Mouse (Mus musculus) heart, adult 2 months (tissue): ENCODE results near the gene Lmbr1l.

ENCODE experiments used
- CTCF ChIP-seq: fragments of 200-600 bp; IDR thresholded peaks from 2 replicates; pipeline ENCODE4 v1.8.1; 2022; ENCODE audit warnings: antibody characterized with exemption, mild to moderate bottlenecking, moderate library complexity
- EP300 ChIP-seq: fragments of 200-500 bp; IDR thresholded peaks from 2 replicates; pipeline ENCODE4 v1.6.1; 2011; ENCODE audit warnings: low read depth, low read length, control low read depth; ENCODE audit not compliant: insufficient read depth
- POLR2A ChIP-seq: fragments of 200-500 bp; IDR thresholded peaks from 2 replicates; pipeline ENCODE4 v1.6.1; 2011; ENCODE audit warnings: mild to moderate bottlenecking, low read depth, low read length, control low read depth; ENCODE audit not compliant: insufficient read depth

DNA sequence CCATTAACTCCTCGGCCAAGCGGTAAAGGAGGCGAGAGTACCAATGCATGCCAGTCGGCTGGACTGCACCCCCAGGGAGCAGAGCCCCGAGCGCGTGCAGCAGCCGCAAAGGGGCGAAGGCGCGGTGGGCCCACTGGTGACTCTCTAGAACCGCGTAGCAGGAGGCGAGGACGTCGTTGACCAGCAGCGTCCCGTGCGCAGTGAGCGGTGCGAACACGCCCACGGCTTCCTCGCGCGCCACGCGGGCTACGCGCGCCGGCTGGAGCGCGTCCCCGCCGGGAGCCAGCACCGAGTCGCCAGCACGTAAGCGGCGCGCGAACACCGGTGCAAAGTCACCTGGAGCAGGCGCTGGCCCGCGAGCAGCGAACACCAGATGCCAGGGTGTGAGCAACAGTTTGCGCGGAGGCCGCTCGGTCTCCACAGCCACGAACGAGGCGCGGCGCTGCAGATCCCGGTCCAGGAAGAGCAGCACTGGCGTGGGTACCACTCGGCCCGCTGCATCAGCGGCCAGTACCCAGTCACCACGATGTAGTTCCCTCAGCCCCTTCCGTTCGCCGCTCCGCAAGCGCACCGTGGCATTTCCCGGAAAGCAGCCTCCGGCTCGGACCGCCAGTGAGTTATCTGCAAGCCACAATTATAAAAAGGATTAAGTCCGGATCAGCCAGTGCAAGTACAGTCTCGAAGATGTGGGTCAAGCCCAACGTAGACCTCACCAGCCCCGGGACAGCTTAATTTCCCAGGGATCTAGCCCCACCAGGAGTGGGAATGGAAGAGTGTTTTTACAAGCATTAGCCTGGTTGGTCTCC, 23.9 kb downstream of the Lmbr1l start, which contains the start of gene Rhebl1:
- TF ChIP-seq CTCF (no peak), EP300 (no peak), POLR2A (no peak)
